Mouse (Mus musculus): ENCODE results near the gene 4930572O03Rik.
"Not testable (repeated sequence)": the region's sequence is repeated elsewhere in the genome, so short reads cannot be mapped to it uniquely, and the experiment has no call there.

DNA sequence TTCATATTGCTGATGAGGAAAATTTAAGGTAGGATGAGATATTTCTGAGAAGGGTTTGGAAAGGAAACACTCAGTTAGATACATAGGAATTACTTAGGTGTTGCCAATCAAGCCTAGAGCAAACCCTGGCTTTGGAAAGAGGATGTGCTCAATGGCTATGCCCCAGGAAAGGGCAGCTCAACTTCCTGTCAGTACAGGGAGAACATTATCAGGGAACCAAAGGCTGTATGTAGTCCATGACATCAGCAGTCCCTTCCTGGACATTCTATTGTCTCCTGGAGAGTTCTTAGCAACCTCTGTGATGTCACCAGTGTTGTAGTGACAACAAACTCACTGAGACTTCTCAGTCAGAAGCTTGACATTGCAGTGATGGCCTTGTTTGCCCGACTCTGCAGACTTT, 38.1 kb downstream of the 4930572O03Rik start, which contains the start of gene Speer4d:
- not testable (repeated sequence) for TF ChIP-seq CTCF, EP300 (IDR thresholded peaks at IDR 0.05)
